Mouse (Mus musculus) cortical plate, adult 2 months (tissue): ENCODE measurements around the gene Ctnnbl1. TPM values are rescaled to one million over a fixed set of nuclear protein-coding genes. Genes with fewer than 3 reads are reported as not detected.

Experiments
- H3K27ac ChIP-seq: fragments of 200-500 bp; 2 replicates; pipeline ENCODE4 v1.5.1; 2012; ENCODE audit warnings: low read length, control low read depth, inconsistent platforms; ENCODE audit not compliant: insufficient read depth
- H3K4me1 ChIP-seq: fragments of 200-500 bp; 2 replicates; pipeline ENCODE4 v1.6.1; 2011; ENCODE audit warnings: low read length; ENCODE audit not compliant: control insufficient read depth, insufficient read depth
- H3K4me3 ChIP-seq: fragments of 200-500 bp; 2 replicates; pipeline ENCODE4 v1.5.1; 2011; ENCODE audit warnings: mild to moderate bottlenecking, low read length, control low read depth; ENCODE audit not compliant: insufficient read depth
- CTCF ChIP-seq: fragments of 200-500 bp; IDR thresholded peaks from 2 replicates; pipeline ENCODE4 v1.5.1; 2011; ENCODE audit warnings: mild to moderate bottlenecking, control low read depth, low read length; ENCODE audit not compliant: insufficient read depth; ENCODE audit errors: extremely low read depth
- POLR2A ChIP-seq: fragments of 200-500 bp; IDR thresholded peaks from 2 replicates; pipeline ENCODE4 v1.6.1; 2011; ENCODE audit warnings: mild to moderate bottlenecking, low read length, control low read depth; ENCODE audit not compliant: insufficient read depth; ENCODE audit errors: extremely low read depth
- polyA plus RNA-seq: library from polyadenylated mRNA; depleted of rRNA; stranded (reverse); fragments of >200 nt; gene quantifications from 2 replicates; pipeline ENCODE4 v1.2.3, GENCODE M21; 2012

Ctnnbl1 gene
- polyA plus RNA-seq, 1 experiment, result 25.8 TPM

DNA sequence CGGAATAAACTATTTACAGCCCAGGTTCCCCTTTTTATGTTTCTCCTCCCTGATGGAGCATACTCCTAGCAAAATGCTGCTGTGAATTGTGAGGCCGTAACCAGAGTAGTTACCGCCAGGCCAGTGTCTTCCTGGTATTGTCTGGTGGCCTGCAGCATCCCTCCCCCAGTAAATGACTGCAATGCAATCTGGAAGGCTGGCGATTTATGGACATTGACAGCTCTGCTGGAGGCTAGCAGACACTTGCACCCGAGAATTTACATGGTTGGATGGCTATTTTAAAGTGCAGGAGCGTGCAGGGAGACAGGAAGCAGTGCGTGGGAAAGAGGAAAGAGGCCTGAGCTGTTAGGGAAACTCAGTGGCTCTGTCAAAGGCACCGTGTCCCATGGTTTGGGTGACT, 99.8 kb downstream of the Ctnnbl1 start:
- TF ChIP-seq POLR2A (no peak), CTCF (no peak)
- Histone ChIP-seq H3K4me1 (0 out of 2 replicates have a peak, but pooled peaks cover 1% of the 10 kb centered on the region), H3K4me3 (no peak overlapping the region), H3K27ac (no peak overlapping the region)

DNA sequence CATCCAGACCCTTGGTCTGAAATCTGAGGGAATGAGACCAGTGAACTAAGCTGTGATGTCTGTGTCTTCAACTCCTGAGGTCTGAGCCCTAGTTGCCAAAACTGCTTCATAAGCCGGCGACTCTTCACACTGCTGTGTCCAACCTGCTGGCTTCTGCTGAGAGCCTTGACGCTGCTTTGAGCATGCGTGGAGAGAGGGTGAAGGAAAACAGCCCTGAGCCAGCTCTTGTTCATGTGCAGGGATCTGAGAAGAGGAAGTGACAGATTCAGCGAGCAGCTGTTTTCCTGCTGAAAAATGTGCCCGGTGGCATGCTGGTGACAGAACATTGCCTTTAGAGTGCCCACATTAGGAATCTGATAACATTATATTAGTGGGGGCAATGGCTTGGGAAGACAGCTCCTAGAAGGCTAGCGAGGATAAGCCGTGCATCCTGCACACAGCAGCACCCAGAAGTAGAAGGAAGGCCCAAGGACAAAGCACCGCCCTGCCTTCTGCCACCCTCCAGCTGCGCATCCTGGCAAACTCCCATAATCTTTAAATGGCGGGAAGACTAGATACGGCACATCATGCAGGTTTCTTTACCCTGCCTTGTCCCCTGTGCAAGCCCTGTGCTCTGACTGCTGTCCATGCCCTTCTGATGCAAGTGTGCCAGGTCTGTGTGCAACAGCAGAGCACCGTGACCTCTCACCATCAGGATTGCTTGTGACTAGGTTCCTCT, 101.2 kb downstream of the Ctnnbl1 start:
- TF ChIP-seq POLR2A (no peak), CTCF (no peak)
- no peak overlapping the region for H3K4me3 ChIP-seq
- 0 out of 2 replicates have a peak, but pooled peaks cover 1% of the 10 kb centered on the region for H3K4me1 ChIP-seq
- no peak overlapping the region for H3K27ac ChIP-seq

DNA sequence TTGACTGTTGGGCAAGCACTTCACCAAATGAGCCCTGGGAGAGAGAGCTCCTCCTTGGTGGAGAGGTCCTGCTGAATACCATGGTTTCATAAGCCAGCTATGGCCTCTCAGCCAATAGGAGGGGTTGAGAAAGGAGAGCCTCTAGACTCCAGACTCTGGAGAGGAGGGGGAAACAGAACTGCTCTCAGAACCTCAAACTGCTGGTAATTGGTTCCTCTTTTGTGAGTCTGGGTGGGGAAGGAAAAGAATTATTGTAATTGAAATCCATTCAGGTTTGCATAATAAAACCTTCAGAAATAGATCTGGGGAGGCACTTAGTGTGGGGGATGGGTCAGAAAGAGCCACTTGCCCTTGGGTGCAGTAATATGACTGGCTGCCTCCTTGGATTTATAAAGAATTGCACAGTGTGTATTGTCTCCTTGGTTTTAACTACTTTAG, 103.5 kb downstream of the Ctnnbl1 start:
- Histone ChIP-seq H3K4me3 (no peak overlapping the region), H3K27ac (no peak overlapping the region), H3K4me1 (peaks cover 3% of the 10 kb centered on the region; the same call in 1 of the 2 replicates)
- no peak for TF ChIP-seq POLR2A

DNA sequence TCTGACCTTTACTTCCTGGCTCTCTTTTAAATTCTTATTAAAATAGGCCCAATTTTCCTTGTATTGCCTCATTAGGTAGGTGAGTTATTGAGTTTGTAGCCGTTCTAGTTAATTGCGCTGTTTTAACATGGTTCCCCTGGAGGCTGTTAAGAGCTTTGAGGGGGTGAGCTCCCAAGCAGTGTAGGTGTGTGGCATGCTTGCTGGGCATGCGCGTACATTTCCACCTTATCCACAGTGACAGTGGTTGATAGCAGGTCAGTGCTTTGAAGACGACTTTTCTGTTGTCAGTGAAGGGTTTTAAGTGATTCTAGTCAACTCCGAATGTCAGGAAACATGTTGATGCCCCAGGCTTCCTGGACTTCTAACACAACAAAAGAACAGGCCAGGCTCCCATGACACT, 103.9 kb downstream of the Ctnnbl1 start:
- H3K27ac ChIP-seq, result no peak overlapping the region
- H3K4me3 ChIP-seq, result no peak overlapping the region
- TF ChIP-seq POLR2A (no peak), CTCF (no peak)
- H3K4me1 ChIP-seq, result peaks cover 3% of the 10 kb centered on the region; the same call in 1 of the 2 replicates

GRCm38 (mm10) chr2:157844746-157845145, 107.5 kb downstream of the Ctnnbl1 start:
- Histone ChIP-seq H3K27ac (no peak overlapping the region), H3K4me1 (peaks cover 3% of the 10 kb centered on the region; the same call in 1 of the 2 replicates), H3K4me3 (no peak overlapping the region)
- no peak for TF ChIP-seq CTCF
- TF ChIP-seq POLR2A, result no peak

- TF ChIP-seq POLR2A (no peak), CTCF (no peak)
- Histone ChIP-seq H3K27ac (no peak overlapping the region), H3K4me3 (no peak overlapping the region), H3K4me1 (peaks cover 3% of the 10 kb centered on the region; the same call in 1 of the 2 replicates)
These were observed 108.6 kb downstream of the Ctnnbl1 start for GRCm38 (mm10) chr2:157845831-157846230.

DNA sequence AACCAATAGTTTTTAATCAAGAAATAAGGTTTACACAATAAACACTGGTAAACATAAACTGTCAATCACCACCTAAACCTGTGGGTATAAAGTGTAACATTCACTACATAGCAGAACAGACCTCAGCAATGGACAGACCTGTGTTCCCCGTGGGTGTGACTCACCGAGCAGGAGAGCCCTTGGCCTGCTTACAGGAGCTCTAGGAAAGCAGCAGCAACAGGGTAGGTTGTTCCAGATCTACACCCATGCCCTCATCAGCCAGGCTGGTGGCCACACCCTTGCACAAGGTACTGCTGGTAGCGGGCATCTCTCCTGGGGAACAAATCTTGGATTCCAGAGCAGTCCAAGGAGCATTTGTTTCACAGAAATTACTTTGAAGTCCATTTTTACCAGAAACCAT, 115.9 kb downstream of the Ctnnbl1 start:
- no peak for TF ChIP-seq POLR2A
- TF ChIP-seq CTCF, result no peak

DNA sequence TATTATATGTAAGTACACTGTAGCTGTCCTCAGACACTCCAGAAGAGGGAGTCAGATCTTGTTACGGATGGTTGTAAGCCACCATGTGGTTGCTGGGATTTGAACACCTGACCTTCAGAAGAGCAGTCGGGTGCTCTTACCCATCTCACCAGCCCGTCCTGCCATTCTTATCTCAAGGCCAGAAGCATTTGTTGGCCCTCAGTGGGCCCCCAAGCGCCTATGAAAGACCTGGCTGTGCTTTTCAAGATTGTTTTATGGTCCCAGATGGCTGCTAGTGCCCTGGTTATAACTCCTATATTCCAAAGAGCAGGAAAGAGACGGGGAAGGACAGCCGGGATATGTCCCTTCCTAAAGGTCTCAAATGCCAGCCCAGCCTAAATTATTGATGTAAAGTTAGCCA, 118.6 kb downstream of the Ctnnbl1 start:
- TF ChIP-seq CTCF, result no peak
- TF ChIP-seq POLR2A, result no peak
- H3K27ac ChIP-seq, result no peak overlapping the region
- no peak overlapping the region for H3K4me3 ChIP-seq
- H3K4me1 ChIP-seq, result peaks cover 12% of the 10 kb centered on the region

More for the DNA sequence above, 115.9 kb downstream of the Ctnnbl1 start:
- Histone ChIP-seq H3K4me1 (peaks cover 4% of the 10 kb centered on the region), H3K27ac (no peak overlapping the region), H3K4me3 (no peak overlapping the region)

DNA sequence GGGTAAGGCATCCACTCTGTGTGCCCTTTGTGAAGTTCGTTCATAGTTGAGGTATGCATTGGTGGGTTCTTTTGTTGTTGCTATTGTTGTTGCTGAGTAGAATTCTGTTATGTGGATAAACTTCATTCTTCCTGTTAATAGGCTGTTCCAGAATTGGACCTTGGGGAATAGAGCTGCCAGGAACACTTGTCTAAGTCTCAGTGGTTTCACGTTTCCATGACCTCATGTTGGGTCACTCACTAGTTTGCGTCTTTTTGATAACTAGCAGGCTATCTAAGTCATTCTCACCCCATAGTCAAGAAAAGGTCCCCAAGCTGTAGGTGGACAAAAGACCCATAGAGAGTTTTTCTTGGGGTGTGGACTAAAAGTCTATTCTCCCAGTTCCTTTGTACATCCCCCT, 120.3 kb downstream of the Ctnnbl1 start:
- H3K27ac ChIP-seq, result no peak overlapping the region
- H3K4me1 ChIP-seq, result peaks cover 16% of the 10 kb centered on the region
- H3K4me3 ChIP-seq, result no peak overlapping the region
- TF ChIP-seq POLR2A (no peak), CTCF (no peak)

GRCm38 (mm10) chr2:157858317-157858716, 121.1 kb downstream of the Ctnnbl1 start:
- TF ChIP-seq CTCF (no peak), POLR2A (no peak)
- Histone ChIP-seq H3K4me3 (no peak overlapping the region), H3K4me1 (peaks cover 16% of the 10 kb centered on the region), H3K27ac (no peak overlapping the region)

GRCm38 (mm10) chr2:157859046-157859701, 122.0 kb downstream of the Ctnnbl1 start:
- no peak overlapping the region for H3K4me3 ChIP-seq
- H3K27ac ChIP-seq, result no peak overlapping the region
- peaks cover 16% of the 10 kb centered on the region for H3K4me1 ChIP-seq
- TF ChIP-seq CTCF, result no peak
- TF ChIP-seq POLR2A, result no peak
